Mouse (Mus musculus) liver, postnatal 0 days (tissue): ENCODE data around the gene Hdac10. TPM values are rescaled to one million over a fixed set of nuclear protein-coding genes. Genes with fewer than 3 reads are reported as not detected.

Experiments
- ATAC-seq: fragments of 200-750 bp; cut with Nextera tagmentation; 2 replicates; pipeline ENCODE4 v1.8.0; 2017; ENCODE audit warnings: mild to moderate bottlenecking, moderate library complexity
- DNase-seq: peaks from one replicate; pipeline ENCODE4 v3.0.0-alpha.2; 2016
- H3K27ac ChIP-seq: fragments of 300-500 bp; sonication (generic); 2 replicates; pipeline ENCODE4 v1.5.1; 2014; ENCODE audit warnings: antibody characterized with exemption, moderate library complexity, mild to moderate bottlenecking, low read depth
- H3K27me3 ChIP-seq: fragments of 300-500 bp; sonication (generic); 2 replicates; pipeline ENCODE4 v1.6.1; 2014; ENCODE audit warnings: low read length, control low read depth, mixed read lengths; ENCODE audit not compliant: insufficient read depth
- H3K36me3 ChIP-seq: fragments of 300-500 bp; sonication (generic); replicated peaks from 2 replicates; pipeline ENCODE4 v1.6.1; 2014; ENCODE audit warnings: mild to moderate bottlenecking, control low read depth, low read length, moderate library complexity, mixed read lengths; ENCODE audit not compliant: insufficient read depth
- H3K4me1 ChIP-seq: fragments of 300-500 bp; sonication (generic); 2 replicates; pipeline ENCODE4 v1.6.1; 2014; ENCODE audit warnings: antibody characterized with exemption, mild to moderate bottlenecking, control low read depth; ENCODE audit not compliant: insufficient read depth
- H3K4me2 ChIP-seq: fragments of 300-500 bp; sonication (generic); 2 replicates; pipeline ENCODE4 v1.6.1; 2014; ENCODE audit warnings: low read depth, mild to moderate bottlenecking, low read length, moderate library complexity, mixed read lengths
- H3K4me3 ChIP-seq: fragments of 300-500 bp; sonication (generic); 2 replicates; pipeline ENCODE4 v1.5.1; 2014; ENCODE audit warnings: low read depth, low read length
- H3K9ac ChIP-seq: fragments of 300-500 bp; sonication (generic); replicated peaks from 2 replicates; pipeline ENCODE4 v1.6.1; 2014; ENCODE audit warnings: mild to moderate bottlenecking, moderate library complexity
- H3K9me3 ChIP-seq: fragments of 300-500 bp; sonication (generic); 2 replicates; pipeline ENCODE4 v1.6.1; 2016; ENCODE audit warnings: mild to moderate bottlenecking, control low read depth, low read length, mixed read lengths
- CTCF ChIP-seq: sonication (generic); IDR thresholded peaks from 2 replicates; pipeline ENCODE4 v1.5.1; 2016; ENCODE audit warnings: antibody characterized with exemption, low read depth
- EP300 ChIP-seq: IDR thresholded peaks from 2 replicates; pipeline ENCODE4 v1.6.1; 2016; ENCODE audit warnings: antibody characterized with exemption, low read depth, mild to moderate bottlenecking
- WGBS: fragments of 180-500 bp; shearing (Covaris S2); extraction: QIAGEN DNeasy Blood & Tissue Kit; methylation state at CpG from one replicate; pipeline ENCODE4 v1.1.7; 2014; ENCODE audit not compliant: insufficient replicate concordance; 5-methylcytosine and 5-hydroxymethylcytosine counted together
- polyA plus RNA-seq: library from polyadenylated mRNA; unstranded; fragments of >200 nt; fragmentation: Nextera tagmentation; extraction: Ambion mirVana; gene quantifications from 2 replicates; pipeline ENCODE4 v1.2.1, GENCODE M21; 2015

The Hdac10 gene
- polyA plus RNA-seq, 1 experiment from 2014 or later, result 6.3 TPM

GRCm38 (mm10) chr15:89140659-89141252 lies 12.3 kb upstream of the Hdac10 start, which contains the start of gene Mapk12:
Gene Mapk12 (minus strand): TSS chr15:89140703.
- WGBS, result 2% methylated on average over 21 of the region's 21 CpGs
- Histone ChIP-seq H3K9ac (peak within 1 kb of the TSS; percentile 30; the same call in 1 of the 2 replicates), H3K9me3 (no peaks in the 10 kb centered on the region), H3K4me1 (peaks cover 12% of the 10 kb centered on the region), H3K36me3 (no peaks in the 10 kb centered on the region), H3K27ac (no peak within 1 kb of the TSS), H3K4me2 (peak within 1 kb of the TSS; percentile 67), H3K27me3 (peaks cover 79% of the 10 kb centered on the region), H3K4me3 (peak within 1 kb of the TSS; percentile 47)
- DNase-seq (no peak), ATAC-seq (peak; percentile 12; the same call in 1 of the 2 replicates)
- TF ChIP-seq EP300 (no peak), CTCF (no peak)

- peak overlapping the region; percentile 67 for H3K4me2 ChIP-seq
These were observed 11.7 kb upstream of the Hdac10 start for GRCm38 (mm10) chr15:89140048-89140658.

GRCm38 (mm10) chr15:89138531-89138930 lies 10.0 kb upstream of the Hdac10 start:
- Histone ChIP-seq H3K9ac (no peak overlapping the region), H3K36me3 (no peaks in the 10 kb centered on the region), H3K27me3 (peaks cover 67% of the 10 kb centered on the region), H3K4me1 (peaks cover 12% of the 10 kb centered on the region), H3K4me2 (no peak overlapping the region), H3K9me3 (no peaks in the 10 kb centered on the region), H3K4me3 (no peak overlapping the region), H3K27ac (no peak overlapping the region)
- DNase-seq (no peak), ATAC-seq (no peak)
- TF ChIP-seq CTCF (no peak), EP300 (no peak)
- 75% methylated on average over 6 of the region's 6 CpGs for WGBS

More at GRCm38 (mm10) chr15:89140048-89140658, 11.7 kb upstream of the Hdac10 start:
- TF ChIP-seq EP300, result no peak
- no peak for TF ChIP-seq CTCF
- ATAC-seq (peak; percentile 23; the same call in 1 of the 2 replicates), DNase-seq (no peak)
- Histone ChIP-seq H3K9me3 (no peaks in the 10 kb centered on the region), H3K4me3 (peak overlapping the region; percentile 47), H3K9ac (peak overlapping the region; percentile 30; the same call in 1 of the 2 replicates), H3K4me1 (peaks cover 12% of the 10 kb centered on the region), H3K27me3 (peaks cover 75% of the 10 kb centered on the region), H3K36me3 (no peaks in the 10 kb centered on the region), H3K27ac (no peak overlapping the region)
- under 1% methylated on average over 50 of the region's 53 CpGs for WGBS

GRCm38 (mm10) chr15:89138046-89138405 lies 9.5 kb upstream of the Hdac10 start:
- H3K27me3 ChIP-seq, result peaks cover 64% of the 10 kb centered on the region
- TF ChIP-seq CTCF (no peak), EP300 (no peak)
- no peak for ATAC-seq
- H3K36me3 ChIP-seq, result no peaks in the 10 kb centered on the region
- no peak overlapping the region for H3K4me3 ChIP-seq
- no peak overlapping the region for H3K27ac ChIP-seq
- H3K9me3 ChIP-seq, result no peaks in the 10 kb centered on the region
- no peak overlapping the region for H3K4me2 ChIP-seq
- H3K4me1 ChIP-seq, result peaks cover 12% of the 10 kb centered on the region
- WGBS, result 81% methylated on average over 7 of the region's 7 CpGs
- no peak for DNase-seq
- no peak overlapping the region for H3K9ac ChIP-seq

GRCm38 (mm10) chr15:89137378-89138045 lies 9.0 kb upstream of the Hdac10 start:
- ATAC-seq (no peak), DNase-seq (no peak)
- no peak overlapping the region for H3K4me2 ChIP-seq
- 66% methylated on average over 11 of the region's 11 CpGs for WGBS
- TF ChIP-seq CTCF (no peak), EP300 (no peak)
- H3K9me3 ChIP-seq, result no peaks in the 10 kb centered on the region
- no peaks in the 10 kb centered on the region for H3K36me3 ChIP-seq
- H3K27me3 ChIP-seq, result peaks cover 59% of the 10 kb centered on the region
- no peak overlapping the region for H3K4me3 ChIP-seq
- no peak overlapping the region for H3K9ac ChIP-seq
- H3K27ac ChIP-seq, result no peak overlapping the region
- H3K4me1 ChIP-seq, result peaks cover 12% of the 10 kb centered on the region

GRCm38 (mm10) chr15:89136461-89137155 lies 8.1 kb upstream of the Hdac10 start:
- no peak for DNase-seq
- Histone ChIP-seq H3K36me3 (no peaks in the 10 kb centered on the region), H3K27me3 (peaks cover 50% of the 10 kb centered on the region), H3K4me1 (peaks cover 18% of the 10 kb centered on the region), H3K9me3 (no peaks in the 10 kb centered on the region), H3K27ac (no peak overlapping the region), H3K9ac (no peak overlapping the region), H3K4me2 (no peak overlapping the region), H3K4me3 (no peak overlapping the region)
- TF ChIP-seq EP300 (no peak), CTCF (no peak)
- WGBS, result 88% methylated on average over 4 of the region's 5 CpGs
- no peak for ATAC-seq
